Mouse (Mus musculus) liver, embryonic 13.5 days (tissue): ENCODE results near the gene Gpatch1. TPM values are rescaled to one million over a fixed set of nuclear protein-coding genes. Genes with fewer than 3 reads are reported as not detected.
A peak's percentile ranks its signal among the peaks of the same experiment; 100 is the strongest.

Source experiments
- ATAC-seq: fragments of 200-750 bp; cut with Nextera tagmentation; 2 replicates; pipeline ENCODE4 v1.8.0; 2017; ENCODE audit warnings: low read depth, mild to moderate bottlenecking, moderate number of reproducible peaks, moderate library complexity
- DNase-seq: peaks from one replicate; pipeline ENCODE4 v3.0.0; 2022
- H3K27ac ChIP-seq: fragments of 300-500 bp; sonication (generic); 2 replicates; pipeline ENCODE4 v1.5.1; 2015; ENCODE audit warnings: moderate library complexity, mild to moderate bottlenecking, inconsistent platforms
- H3K27me3 ChIP-seq: fragments of 300-500 bp; sonication (generic); 2 replicates; pipeline ENCODE4 v1.6.1; 2015; ENCODE audit warnings: mild to moderate bottlenecking, inconsistent platforms
- H3K36me3 ChIP-seq: fragments of 300-500 bp; sonication (generic); 2 replicates; pipeline ENCODE4 v1.6.1; 2015; ENCODE audit warnings: mild to moderate bottlenecking, inconsistent platforms
- H3K4me1 ChIP-seq: fragments of 300-500 bp; sonication (generic); replicated peaks from 2 replicates; pipeline ENCODE4 v1.6.1; 2015; ENCODE audit warnings: inconsistent platforms
- H3K4me2 ChIP-seq: fragments of 300-500 bp; sonication (generic); 2 replicates; pipeline ENCODE4 v1.6.1; 2015; ENCODE audit warnings: inconsistent platforms, mild to moderate bottlenecking, moderate library complexity
- H3K4me3 ChIP-seq: fragments of 300-500 bp; sonication (generic); replicated peaks from 2 replicates; pipeline ENCODE4 v1.5.1; 2015; ENCODE audit warnings: mild to moderate bottlenecking, inconsistent platforms
- H3K9ac ChIP-seq: fragments of 300-500 bp; sonication (generic); 2 replicates; pipeline ENCODE4 v1.6.1; 2015; ENCODE audit warnings: mild to moderate bottlenecking, inconsistent platforms
- H3K9me3 ChIP-seq: fragments of 300-500 bp; sonication (generic); replicated peaks from 2 replicates; pipeline ENCODE4 v1.6.1; 2016; ENCODE audit warnings: inconsistent platforms
- WGBS: fragments of 180-500 bp; shearing (Covaris S2); methylation state at CpG from one replicate; pipeline ENCODE4 v1.1.7; 2015; ENCODE audit not compliant: insufficient replicate concordance; 5-methylcytosine and 5-hydroxymethylcytosine counted together
- polyA plus RNA-seq: library from polyadenylated mRNA; unstranded; fragments of >200 nt; fragmentation: Nextera tagmentation; extraction: Ambion mirVana; gene quantifications from 2 replicates; pipeline ENCODE4 v1.2.1, GENCODE M21; 2015

The Gpatch1 gene
- polyA plus RNA-seq, 1 experiment from 2014 or later = 7.3 TPM

DNA sequence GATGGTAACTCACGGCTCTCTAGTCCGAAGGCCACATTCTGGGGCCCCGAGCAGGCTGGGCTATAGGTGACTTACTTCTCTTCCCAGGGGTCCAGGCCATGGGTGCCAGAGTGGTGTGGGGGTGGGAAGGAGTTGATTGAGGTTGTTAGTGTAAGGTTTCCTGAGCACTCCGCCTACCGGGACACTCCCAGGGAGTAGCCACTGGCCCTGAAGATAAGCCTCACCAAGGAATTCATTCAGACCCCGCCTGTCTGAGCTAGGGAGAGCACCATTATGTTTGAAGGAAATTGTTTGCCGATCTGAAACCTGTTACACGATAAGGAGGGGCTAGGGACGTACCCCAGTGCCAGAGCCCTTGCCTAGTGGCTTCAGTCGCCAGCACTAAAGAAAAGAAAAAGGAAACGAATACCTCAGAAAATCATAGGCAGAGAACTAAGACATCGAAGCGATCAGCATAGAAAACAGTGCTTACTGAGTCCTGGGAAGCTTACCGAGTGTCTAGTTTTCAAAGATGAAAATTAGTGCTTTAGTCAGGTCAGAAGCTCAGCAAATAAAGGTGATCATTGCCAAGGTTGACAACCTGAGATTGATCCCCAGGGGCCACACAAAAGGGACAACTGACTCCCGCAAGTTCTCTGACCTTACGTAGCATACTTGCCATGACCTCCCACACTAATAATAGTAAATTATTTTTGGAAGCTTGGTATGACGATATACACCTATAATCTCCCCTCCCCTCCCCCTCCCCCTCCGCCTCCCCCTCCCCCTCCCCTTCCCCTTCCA, 29.9 kb upstream of the Gpatch1 start:
- Histone ChIP-seq H3K9me3 (no peaks in the 10 kb centered on the region), H3K4me1 (peaks cover 9% of the 10 kb centered on the region), H3K36me3 (no peaks in the 10 kb centered on the region), H3K4me3 (no peak overlapping the region), H3K9ac (no peak overlapping the region), H3K27me3 (no peaks in the 10 kb centered on the region), H3K4me2 (peak overlapping the region; percentile 33; the same call in 1 of the 2 replicates), H3K27ac (no peak overlapping the region)
- DNase-seq (peak; percentile 17), ATAC-seq (peak; percentile 61)
- WGBS = 36% methylated on average over 17 of the region's 18 CpGs

DNA sequence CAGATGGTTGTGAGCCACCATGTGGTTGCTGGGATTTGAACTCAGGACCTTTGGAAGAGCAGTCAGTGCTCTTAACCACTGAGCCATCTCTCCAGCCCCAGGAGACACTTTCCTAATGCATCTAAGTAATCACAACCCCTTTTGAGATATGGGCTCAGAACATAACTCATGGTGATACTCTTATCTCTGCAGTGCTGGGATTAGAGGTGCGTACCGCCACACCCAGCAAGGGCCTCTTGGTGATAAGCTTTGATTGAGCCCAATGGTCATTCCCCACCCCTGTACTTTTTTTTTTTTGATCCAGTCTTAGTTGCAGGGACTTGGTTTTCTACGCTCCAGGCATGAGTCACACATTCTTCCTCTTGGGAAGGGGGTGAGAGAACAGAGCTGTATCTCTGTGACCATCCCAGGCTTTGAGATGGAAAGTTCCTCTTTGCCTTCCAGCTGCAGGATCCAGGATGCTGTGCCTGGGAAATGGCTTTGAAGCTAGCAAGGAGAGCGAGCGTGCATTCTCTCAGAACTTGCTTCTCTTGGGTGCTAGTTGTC, 26.6 kb upstream of the Gpatch1 start:
- no peaks in the 10 kb centered on the region for H3K9me3 ChIP-seq
- no peak overlapping the region for H3K9ac ChIP-seq
- WGBS = 50% methylated on average over 5 of the region's 5 CpGs
- ATAC-seq (no peak), DNase-seq (no peak)
- H3K4me3 ChIP-seq = no peak overlapping the region
- peaks cover 10% of the 10 kb centered on the region; the same call in 1 of the 2 replicates for H3K27me3 ChIP-seq
- no peaks in the 10 kb centered on the region for H3K36me3 ChIP-seq
- H3K4me2 ChIP-seq = no peak overlapping the region
- H3K4me1 ChIP-seq = peaks cover 14% of the 10 kb centered on the region
- no peak overlapping the region for H3K27ac ChIP-seq

- H3K27me3 ChIP-seq = peaks cover 23% of the 10 kb centered on the region
- no peaks in the 10 kb centered on the region for H3K9me3 ChIP-seq
- no peak overlapping the region for H3K9ac ChIP-seq
- ATAC-seq = no peak
- peaks cover 5% of the 10 kb centered on the region for H3K4me1 ChIP-seq
- no peak overlapping the region for H3K27ac ChIP-seq
- WGBS = 42% methylated on average over 4 of the region's 4 CpGs
- DNase-seq = no peak
- H3K36me3 ChIP-seq = no peaks in the 10 kb centered on the region
- no peak overlapping the region for H3K4me2 ChIP-seq
- H3K4me3 ChIP-seq = no peak overlapping the region
These were observed 24.3 kb upstream of the Gpatch1 start for GRCm38 (mm10) chr7:35342498-35342897.

- H3K4me1 ChIP-seq = peaks cover 5% of the 10 kb centered on the region
- H3K27me3 ChIP-seq = peaks cover 35% of the 10 kb centered on the region
- H3K4me3 ChIP-seq = no peak overlapping the region
- 62% methylated on average over 6 of the region's 6 CpGs for WGBS
- no peak overlapping the region for H3K9ac ChIP-seq
- H3K4me2 ChIP-seq = no peak overlapping the region
- H3K27ac ChIP-seq = no peak overlapping the region
- H3K36me3 ChIP-seq = no peaks in the 10 kb centered on the region
- ATAC-seq (peak; percentile 14; the same call in 1 of the 2 replicates), DNase-seq (no peak)
- no peaks in the 10 kb centered on the region for H3K9me3 ChIP-seq
These were observed 23.0 kb upstream of the Gpatch1 start for GRCm38 (mm10) chr7:35341282-35341681.

DNA sequence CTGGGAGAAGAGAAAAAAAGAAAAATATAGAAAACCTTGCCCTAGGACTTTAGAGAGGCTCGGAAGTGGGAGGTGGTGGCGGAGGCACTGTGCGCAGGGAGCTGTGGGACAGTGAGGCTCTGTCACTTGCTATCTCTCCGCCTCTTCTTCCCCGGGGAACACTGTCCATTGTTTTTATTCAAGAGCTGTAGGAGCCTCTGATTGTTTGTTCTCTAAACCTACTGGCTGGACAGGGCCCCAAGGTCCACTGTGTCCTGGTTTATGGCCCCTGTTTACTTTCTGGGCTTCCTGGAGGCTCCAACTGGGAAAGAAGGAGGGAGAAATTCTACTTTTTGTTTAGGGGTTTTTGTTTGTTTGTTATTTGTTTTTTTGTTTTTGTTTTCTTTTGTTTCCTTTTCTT, 22.0 kb upstream of the Gpatch1 start:
- H3K9me3 ChIP-seq = no peaks in the 10 kb centered on the region

DNA sequence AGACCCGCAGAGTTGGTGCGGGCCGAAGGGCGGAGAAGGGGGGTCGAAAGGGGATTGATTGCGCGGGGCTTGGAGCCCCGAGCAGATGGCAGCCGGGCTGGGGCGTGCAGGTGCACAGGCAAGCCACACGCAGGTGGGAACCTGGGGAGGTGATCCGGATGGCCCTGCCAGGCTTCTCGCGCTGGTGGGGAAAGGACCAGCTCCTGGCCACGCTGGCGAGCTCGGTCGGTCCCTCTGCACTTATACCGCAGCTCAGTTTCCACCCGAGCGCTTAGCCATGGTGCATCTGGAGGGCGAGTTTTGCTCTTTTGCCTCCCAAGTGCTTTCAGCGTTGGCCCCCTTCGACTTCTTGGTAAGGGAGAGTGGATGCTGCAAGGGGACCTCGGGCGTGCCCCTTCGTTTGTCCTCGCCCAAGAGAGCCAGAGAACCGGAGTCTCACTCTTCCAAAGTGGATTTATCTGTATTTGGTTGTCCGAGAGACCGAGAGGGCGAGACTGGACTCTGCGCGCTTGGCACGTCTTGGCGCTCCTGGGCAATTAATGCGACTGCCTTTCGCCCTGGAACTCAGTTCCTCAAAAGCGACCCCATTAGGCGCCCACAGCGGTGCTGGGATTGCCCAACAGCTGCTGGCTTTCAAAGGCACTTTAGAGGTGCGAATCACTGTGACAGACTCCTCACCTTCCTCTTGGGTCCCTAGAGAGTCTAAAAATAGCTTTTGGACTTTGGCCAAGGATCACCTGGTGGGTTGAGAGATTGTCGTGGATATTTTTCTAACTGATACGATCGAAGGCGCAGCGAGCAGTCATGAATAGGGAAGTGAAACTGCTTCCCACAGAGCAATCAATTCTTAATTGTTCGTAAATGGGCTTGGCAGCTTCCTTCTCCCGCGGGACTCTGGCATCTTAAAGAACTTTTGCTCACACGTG, 16.6 kb upstream of the Gpatch1 start:
- WGBS = under 1% methylated on average over 51 of the region's 51 CpGs
- H3K27ac ChIP-seq = no peak overlapping the region
- no peak for DNase-seq
- no peaks in the 10 kb centered on the region for H3K9me3 ChIP-seq
- H3K4me2 ChIP-seq = peak overlapping the region; percentile 97
- H3K27me3 ChIP-seq = peaks cover 79% of the 10 kb centered on the region
- peak overlapping the region; percentile 67 for H3K4me3 ChIP-seq
- peaks cover 30% of the 10 kb centered on the region for H3K4me1 ChIP-seq
- H3K9ac ChIP-seq = peak overlapping the region; percentile 75
- H3K36me3 ChIP-seq = no peaks in the 10 kb centered on the region
- ATAC-seq = no peak

More for the DNA sequence above, 22.0 kb upstream of the Gpatch1 start:
- peaks cover 46% of the 10 kb centered on the region for H3K27me3 ChIP-seq
- H3K4me3 ChIP-seq = no peak overlapping the region
- WGBS = 42% methylated on average over 5 of the region's 5 CpGs
- ATAC-seq (no peak), DNase-seq (no peak)
- no peak overlapping the region for H3K27ac ChIP-seq
- no peaks in the 10 kb centered on the region for H3K36me3 ChIP-seq
- H3K4me2 ChIP-seq = no peak overlapping the region
- no peak overlapping the region for H3K9ac ChIP-seq
- H3K4me1 ChIP-seq = peaks cover 9% of the 10 kb centered on the region

GRCm38 (mm10) chr7:35333692-35334526, 15.7 kb upstream of the Gpatch1 start, which contains the start of gene Rhpn2:
Gene Rhpn2 (plus strand): TSS chr7:35334170.
- no peak within 1 kb of the TSS for H3K27ac ChIP-seq
- no peaks in the 10 kb centered on the region for H3K9me3 ChIP-seq
- H3K27me3 ChIP-seq = peaks cover 73% of the 10 kb centered on the region
- H3K36me3 ChIP-seq = no peaks in the 10 kb centered on the region
- DNase-seq (peak; percentile 100), ATAC-seq (peak; percentile 97)
- peak within 1 kb of the TSS; percentile 67 for H3K4me3 ChIP-seq
- peak within 1 kb of the TSS; percentile 75 for H3K9ac ChIP-seq
- H3K4me1 ChIP-seq = peaks cover 30% of the 10 kb centered on the region
- WGBS = 0% methylated on average over 48 of the region's 52 CpGs
- H3K4me2 ChIP-seq = peak within 1 kb of the TSS; percentile 97

DNA sequence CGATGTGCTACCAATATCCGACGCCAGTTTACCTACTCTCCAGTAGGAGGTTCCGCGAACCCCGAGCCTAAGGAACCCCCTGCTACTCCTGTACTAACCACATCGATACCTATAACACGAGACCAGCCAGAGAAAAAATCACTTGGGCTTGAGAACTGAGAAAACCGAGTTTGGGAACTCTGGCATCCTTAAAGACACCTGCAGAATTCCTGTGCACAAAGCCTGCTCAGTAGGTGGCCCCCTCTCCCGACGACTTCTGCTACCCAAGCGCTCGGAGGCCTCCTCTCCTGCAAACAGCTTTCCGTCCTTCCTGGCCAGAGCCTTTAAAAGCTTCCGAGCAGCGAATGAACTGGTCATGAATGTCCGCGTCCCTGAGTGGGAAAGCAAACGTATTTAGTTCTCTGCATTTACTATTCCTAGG, 15.0 kb upstream of the Gpatch1 start:
- Histone ChIP-seq H3K9ac (peak overlapping the region; percentile 37), H3K27me3 (peaks cover 69% of the 10 kb centered on the region), H3K4me3 (peak overlapping the region; percentile 67), H3K4me1 (peaks cover 30% of the 10 kb centered on the region), H3K36me3 (no peaks in the 10 kb centered on the region), H3K4me2 (peak overlapping the region; percentile 97), H3K27ac (no peak overlapping the region), H3K9me3 (no peaks in the 10 kb centered on the region)
- ATAC-seq (no peak), DNase-seq (no peak)
- WGBS = 1% methylated on average over 19 of the region's 19 CpGs

- Histone ChIP-seq H3K4me2 (no peak overlapping the region), H3K4me1 (peaks cover 30% of the 10 kb centered on the region), H3K27me3 (peaks cover 58% of the 10 kb centered on the region), H3K9me3 (no peaks in the 10 kb centered on the region), H3K36me3 (no peaks in the 10 kb centered on the region), H3K27ac (no peak overlapping the region), H3K9ac (no peak overlapping the region), H3K4me3 (no peak overlapping the region)
- 63% methylated on average over 3 of the region's 3 CpGs for WGBS
- DNase-seq (no peak), ATAC-seq (no peak)
These were observed 13.3 kb upstream of the Gpatch1 start for GRCm38 (mm10) chr7:35331590-35331989.

GRCm38 (mm10) chr7:35322732-35323420, 4.6 kb upstream of the Gpatch1 start:
- Histone ChIP-seq H3K4me3 (no peak overlapping the region), H3K27me3 (peaks cover 8% of the 10 kb centered on the region; the same call in 1 of the 2 replicates), H3K36me3 (no peaks in the 10 kb centered on the region), H3K27ac (no peak overlapping the region), H3K9ac (no peak overlapping the region), H3K9me3 (no peaks in the 10 kb centered on the region), H3K4me2 (0 out of 2 replicates have a peak overlapping the region, but pooled peaks have one; percentile 1), H3K4me1 (peaks cover 8% of the 10 kb centered on the region)
- ATAC-seq = no peak
- DNase-seq = no peak
- 9% methylated on average over 11 of the region's 13 CpGs for WGBS
